Mouse (Mus musculus) limb, embryonic 10.5 days (tissue): ENCODE measurements around the gene Ifitm7. TPM values are rescaled to one million over a fixed set of nuclear protein-coding genes. Genes with fewer than 3 reads are reported as not detected.

ENCODE experiments used
- DNase-seq: peaks from one replicate; pipeline ENCODE4 v3.0.0-alpha.2; 2017; ENCODE audit warnings: low spot score
- H3K27ac ChIP-seq: fragments of 300-500 bp; sonication (generic); 2 replicates; pipeline ENCODE4 v1.5.1; 2016; ENCODE audit warnings: mild to moderate bottlenecking
- H3K27me3 ChIP-seq: fragments of 300-500 bp; sonication (generic); 2 replicates; pipeline ENCODE4 v1.6.1; 2016; ENCODE audit warnings: low read depth, mild to moderate bottlenecking; ENCODE audit not compliant: poor library complexity, severe bottlenecking
- H3K36me3 ChIP-seq: fragments of 300-500 bp; sonication (generic); 2 replicates; pipeline ENCODE4 v1.6.1; 2016; ENCODE audit warnings: mild to moderate bottlenecking, moderate library complexity
- H3K4me1 ChIP-seq: fragments of 300-500 bp; sonication (generic); 2 replicates; pipeline ENCODE4 v1.6.1; 2016
- H3K4me3 ChIP-seq: fragments of 300-500 bp; sonication (generic); 2 replicates; pipeline ENCODE4 v1.5.1; 2016; ENCODE audit warnings: mild to moderate bottlenecking, moderate library complexity
- H3K9me3 ChIP-seq: fragments of 300-500 bp; sonication (generic); replicated peaks from 2 replicates; pipeline ENCODE4 v1.6.1; 2016; ENCODE audit warnings: mild to moderate bottlenecking
- WGBS: fragments of 180-500 bp; shearing (Covaris S2); methylation state at CpG from one replicate; pipeline ENCODE4 v1.1.7; 2016; 5-methylcytosine and 5-hydroxymethylcytosine counted together
- polyA plus RNA-seq: library from polyadenylated mRNA; unstranded; fragments of >200 nt; fragmentation: Nextera tagmentation; extraction: Ambion mirVana; gene quantifications from 2 replicates; pipeline ENCODE4 v1.2.1, GENCODE M21; 2016

Gene Ifitm7
- polyA plus RNA-seq, 1 experiment from 2014 or later = 0.20 TPM

GRCm38 (mm10) chr16:13962053-13962452 is 24.6 kb downstream of the Ifitm7 start:
- 50% methylated on average over 1 of the region's 1 CpGs for WGBS
- Histone ChIP-seq H3K9me3 (no peaks in the 10 kb centered on the region), H3K27ac (no peak overlapping the region), H3K36me3 (no peaks in the 10 kb centered on the region), H3K4me1 (no peaks in the 10 kb centered on the region), H3K27me3 (no peaks in the 10 kb centered on the region), H3K4me3 (no peak overlapping the region)
- DNase-seq = no peak

- no peaks in the 10 kb centered on the region for H3K9me3 ChIP-seq
- no peaks in the 10 kb centered on the region for H3K27me3 ChIP-seq
- 80% methylated on average over 3 of the region's 3 CpGs for WGBS
- H3K4me1 ChIP-seq = no peaks in the 10 kb centered on the region
- no peak overlapping the region for H3K4me3 ChIP-seq
- DNase-seq = no peak
- H3K36me3 ChIP-seq = no peaks in the 10 kb centered on the region
- no peak overlapping the region for H3K27ac ChIP-seq
Observed at GRCm38 (mm10) chr16:13951245-13951644, 35.4 kb downstream of the Ifitm7 start.

- no peak overlapping the region for H3K27ac ChIP-seq
- no peaks in the 10 kb centered on the region for H3K9me3 ChIP-seq
- H3K36me3 ChIP-seq = no peaks in the 10 kb centered on the region
- WGBS = 88% methylated on average over 1 of the region's 1 CpGs
- peaks cover 13% of the 10 kb centered on the region for H3K27me3 ChIP-seq
- H3K4me1 ChIP-seq = 0 out of 2 replicates have a peak, but pooled peaks cover under 1% of the 10 kb centered on the region
- no peak overlapping the region for H3K4me3 ChIP-seq
- DNase-seq = no peak
Observed at GRCm38 (mm10) chr16:13946306-13946705, 40.4 kb downstream of the Ifitm7 start.

- H3K27ac ChIP-seq = no peak overlapping the region
- H3K4me1 ChIP-seq = peaks cover 11% of the 10 kb centered on the region
- 77% methylated on average over 4 of the region's 4 CpGs for WGBS
- H3K9me3 ChIP-seq = no peaks in the 10 kb centered on the region
- no peak overlapping the region for H3K4me3 ChIP-seq
- peaks cover 25% of the 10 kb centered on the region for H3K27me3 ChIP-seq
- H3K36me3 ChIP-seq = no peaks in the 10 kb centered on the region
- DNase-seq = no peak
Observed at GRCm38 (mm10) chr16:13945153-13945552, 41.5 kb downstream of the Ifitm7 start.

GRCm38 (mm10) chr16:13944752-13945151 is 41.9 kb downstream of the Ifitm7 start:
- 93% methylated on average over 5 of the region's 5 CpGs for WGBS
- H3K36me3 ChIP-seq = no peaks in the 10 kb centered on the region
- H3K27ac ChIP-seq = no peak overlapping the region
- H3K9me3 ChIP-seq = no peaks in the 10 kb centered on the region
- peaks cover 11% of the 10 kb centered on the region for H3K4me1 ChIP-seq
- H3K27me3 ChIP-seq = peaks cover 26% of the 10 kb centered on the region
- H3K4me3 ChIP-seq = no peak overlapping the region
- DNase-seq = no peak

GRCm38 (mm10) chr16:13944178-13944577 is 42.5 kb downstream of the Ifitm7 start:
- Histone ChIP-seq H3K4me1 (peaks cover 11% of the 10 kb centered on the region), H3K9me3 (no peaks in the 10 kb centered on the region), H3K27ac (no peak overlapping the region), H3K36me3 (no peaks in the 10 kb centered on the region), H3K4me3 (no peak overlapping the region), H3K27me3 (peaks cover 26% of the 10 kb centered on the region)
- WGBS = 44% methylated on average over 4 of the region's 4 CpGs
- DNase-seq = no peak

- H3K27ac ChIP-seq = peak overlapping the region; percentile 70
Observed at GRCm38 (mm10) chr16:13940847-13941395, 45.8 kb downstream of the Ifitm7 start.

GRCm38 (mm10) chr16:13940139-13940846 is 46.4 kb downstream of the Ifitm7 start:
- Histone ChIP-seq H3K27ac (peak overlapping the region; percentile 70), H3K4me3 (peak overlapping the region; percentile 70), H3K27me3 (peaks cover 26% of the 10 kb centered on the region), H3K36me3 (no peaks in the 10 kb centered on the region), H3K4me1 (peaks cover 11% of the 10 kb centered on the region), H3K9me3 (no peaks in the 10 kb centered on the region)
- 5% methylated on average over 28 of the region's 28 CpGs for WGBS
- peak; percentile 74 for DNase-seq

More at GRCm38 (mm10) chr16:13940847-13941395, 45.8 kb downstream of the Ifitm7 start:
- no peak for DNase-seq
- WGBS = 2% methylated on average over 34 of the region's 34 CpGs
- Histone ChIP-seq H3K27me3 (peaks cover 26% of the 10 kb centered on the region), H3K4me1 (peaks cover 11% of the 10 kb centered on the region), H3K9me3 (no peaks in the 10 kb centered on the region), H3K4me3 (peak overlapping the region; percentile 70), H3K36me3 (no peaks in the 10 kb centered on the region)

Other genes starting within 250 kb of the Ifitm7 start
- 89.8 and 92.9 TPM in 2 replicates for gene Rrn3, start 206.2 kb downstream of the Ifitm7 start, polyA plus RNA-seq
- 110 and 144 TPM in 2 replicates for gene Ntan1, start 168.0 kb downstream of the Ifitm7 start, polyA plus RNA-seq
- gene Pdxdc1, start 83.8 kb downstream of the Ifitm7 start, polyA plus RNA-seq = 65.1 and 86.5 TPM in 2 replicates
- gene Mpv17l, start 83.7 kb downstream of the Ifitm7 start, polyA plus RNA-seq = 2.4 and 2.8 TPM in 2 replicates
- gene 2900011O08Rik, start 284 bp downstream of the Ifitm7 start, polyA plus RNA-seq = 2.7 and 5.2 TPM in 2 replicates
- gene Nde1, start 176.4 kb upstream of the Ifitm7 start, polyA plus RNA-seq = 188 and 189 TPM in 2 replicates
- 13.7 and 17.0 TPM in 2 replicates for gene Marf1, start 176.5 kb upstream of the Ifitm7 start, polyA plus RNA-seq